Mouse (Mus musculus) lung, postnatal 10 days (tissue): ENCODE results near the gene Dock2.

Experiments
- DNase-seq: peaks from one replicate; pipeline ENCODE4 v3.0.0; 2021

The Dock2 gene

DNA sequence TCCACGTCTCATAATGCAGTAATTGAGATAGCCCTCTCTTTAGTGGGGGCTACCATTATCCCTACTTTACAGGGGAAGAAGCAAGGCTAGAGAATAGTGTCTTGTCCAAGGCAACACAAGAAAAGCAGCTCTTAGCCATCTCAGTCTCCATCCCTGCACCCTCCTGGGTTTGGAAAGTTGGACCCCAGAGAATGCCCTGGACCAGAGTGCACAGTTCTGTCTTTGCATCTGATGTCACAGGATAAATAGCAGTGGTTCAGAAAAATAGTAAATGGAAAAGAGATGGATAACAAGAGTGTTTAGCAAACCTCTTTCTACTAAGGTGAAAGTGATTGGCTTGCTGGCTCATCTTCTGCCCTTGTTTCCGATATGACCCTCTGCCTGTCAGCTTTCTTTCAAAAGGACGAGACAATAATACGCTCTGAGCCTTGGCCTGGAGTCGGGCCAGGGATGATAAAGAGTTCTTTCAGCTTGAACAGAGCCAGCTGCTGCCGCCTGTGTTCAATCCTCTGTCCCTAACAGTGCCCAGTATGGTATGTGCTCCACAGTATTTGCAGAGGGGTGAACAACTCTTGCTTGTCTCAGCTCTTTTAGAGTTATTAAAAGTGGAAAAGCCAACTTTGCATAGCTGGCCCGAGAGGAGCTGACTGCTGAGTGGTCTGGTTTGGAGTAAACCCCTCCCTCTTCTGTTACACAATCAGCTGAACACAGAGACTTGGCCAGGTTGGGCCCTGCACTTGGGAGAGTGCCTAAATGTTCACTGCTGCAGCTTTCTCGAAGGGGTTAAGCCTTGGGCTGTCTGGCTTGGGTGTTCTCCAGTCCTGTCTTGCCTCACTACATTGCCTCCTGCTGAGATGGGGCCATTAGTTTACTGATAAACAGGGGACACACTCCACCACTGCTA lies 602.2 kb downstream of the Dock2 start:
- DNase-seq: peak; percentile 85

- DNase-seq: no peak
These were observed 604.9 kb downstream of the Dock2 start for GRCm38 (mm10) chr11:34178752-34179151.
